Mouse (Mus musculus): ENCODE data around the gene Kdm2b. TPM values are rescaled to one million over a fixed set of nuclear protein-coding genes. Genes with fewer than 3 reads are reported as not detected.

Gene Kdm2b
- polyA plus RNA-seq, 1 experiment from 2014 or later, result 7.6 TPM

GRCm38 (mm10) chr5:122824450-122824849 is 165.2 kb downstream of the Kdm2b start:
- no peaks in the 10 kb centered on the region for H3K4me1 ChIP-seq (replicated peaks; ENCODE audit: control insufficient read depth, insufficient read depth, low read length)
- no peaks in the 10 kb centered on the region for H3K9me3 ChIP-seq (ENCODE audit: control insufficient read depth)
- no peak overlapping the region for H3K4me3 ChIP-seq (ENCODE audit: low read depth, low read length)
- no peak overlapping the region for H3K4me2 ChIP-seq (replicated peaks; ENCODE audit: low read depth)
- H3K27me3 ChIP-seq (replicated peaks; ENCODE audit: control insufficient read depth, insufficient read depth, low read length), result no peaks in the 10 kb centered on the region
- H3K9ac ChIP-seq (ENCODE audit: low read depth, low read length), result no peak overlapping the region
- no peak overlapping the region for H3K27ac ChIP-seq (ENCODE audit: low read depth, low read length)
- no peak for TF ChIP-seq CTCF (IDR thresholded peaks at IDR 0.05; ENCODE audit: low read depth)
- WGBS, result 68% methylated on average over 6 of the region's 6 CpGs
- 0 out of 2 replicates have a peak, but pooled peaks cover under 1% of the 10 kb centered on the region for H3K36me3 ChIP-seq (ENCODE audit: control insufficient read depth, insufficient read depth)
- ATAC-seq, result no peak

- TF ChIP-seq CTCF (IDR thresholded peaks at IDR 0.05; ENCODE audit: low read depth), result peak; percentile 39; the same call in 1 of the 2 replicates
- H3K9me3 ChIP-seq (ENCODE audit: control insufficient read depth), result no peaks in the 10 kb centered on the region
- H3K4me3 ChIP-seq (ENCODE audit: low read depth, low read length), result no peak overlapping the region
- H3K27me3 ChIP-seq (replicated peaks; ENCODE audit: control insufficient read depth, insufficient read depth, low read length), result no peaks in the 10 kb centered on the region
- H3K4me2 ChIP-seq (replicated peaks; ENCODE audit: low read depth), result no peak overlapping the region
- peaks cover 4% of the 10 kb centered on the region; the same call in 1 of the 2 replicates for H3K36me3 ChIP-seq (ENCODE audit: control insufficient read depth, insufficient read depth)
- no peak overlapping the region for H3K9ac ChIP-seq (ENCODE audit: low read depth, low read length)
- ATAC-seq, result no peak
- 78% methylated on average over 1 of the region's 1 CpGs for WGBS
- no peaks in the 10 kb centered on the region for H3K4me1 ChIP-seq (replicated peaks; ENCODE audit: control insufficient read depth, insufficient read depth, low read length)
- no peak overlapping the region for H3K27ac ChIP-seq (ENCODE audit: low read depth, low read length)
These were observed 165.6 kb downstream of the Kdm2b start for GRCm38 (mm10) chr5:122823976-122824375.

- H3K4me3 ChIP-seq (ENCODE audit: low read depth, low read length), result no peak overlapping the region
- no peak for TF ChIP-seq CTCF (IDR thresholded peaks at IDR 0.05; ENCODE audit: low read depth)
- no peaks in the 10 kb centered on the region for H3K27me3 ChIP-seq (replicated peaks; ENCODE audit: control insufficient read depth, insufficient read depth, low read length)
- H3K9ac ChIP-seq (ENCODE audit: low read depth, low read length), result no peak overlapping the region
- H3K4me2 ChIP-seq (replicated peaks; ENCODE audit: low read depth), result no peak overlapping the region
- no peak for ATAC-seq
- no peaks in the 10 kb centered on the region for H3K4me1 ChIP-seq (replicated peaks; ENCODE audit: control insufficient read depth, insufficient read depth, low read length)
- no peak overlapping the region for H3K27ac ChIP-seq (ENCODE audit: low read depth, low read length)
- WGBS, result 89% methylated on average over 4 of the region's 4 CpGs
- no peaks in the 10 kb centered on the region for H3K9me3 ChIP-seq (ENCODE audit: control insufficient read depth)
- H3K36me3 ChIP-seq (ENCODE audit: control insufficient read depth, insufficient read depth), result peaks cover 18% of the 10 kb centered on the region
These were observed 167.2 kb downstream of the Kdm2b start for GRCm38 (mm10) chr5:122822441-122822840.

GRCm38 (mm10) chr5:122821524-122821885 is 168.1 kb downstream of the Kdm2b start:
- Histone ChIP-seq H3K27me3 (replicated peaks; ENCODE audit: control insufficient read depth, insufficient read depth, low read length) (no peaks in the 10 kb centered on the region), H3K9me3 (ENCODE audit: control insufficient read depth) (no peaks in the 10 kb centered on the region), H3K4me3 (ENCODE audit: low read depth, low read length) (peak overlapping the region; percentile 82), H3K4me2 (replicated peaks; ENCODE audit: low read depth) (peak overlapping the region; percentile 74), H3K36me3 (ENCODE audit: control insufficient read depth, insufficient read depth) (peaks cover 27% of the 10 kb centered on the region), H3K9ac (ENCODE audit: low read depth, low read length) (peak overlapping the region; percentile 77), H3K4me1 (replicated peaks; ENCODE audit: control insufficient read depth, insufficient read depth, low read length) (no peaks in the 10 kb centered on the region), H3K27ac (ENCODE audit: low read depth, low read length) (peak overlapping the region; percentile 95)
- TF ChIP-seq CTCF (IDR thresholded peaks at IDR 0.05; ENCODE audit: low read depth), result no peak
- under 1% methylated on average over 10 of the region's 10 CpGs for WGBS
- peak; percentile 29 for ATAC-seq

- H3K9ac ChIP-seq (ENCODE audit: low read depth, low read length), result peak within 1 kb of the TSS; percentile 77
- TF ChIP-seq CTCF (IDR thresholded peaks at IDR 0.05; ENCODE audit: low read depth), result peak; percentile 4; the same call in 1 of the 2 replicates
- peak; percentile 99 for ATAC-seq
- no peaks in the 10 kb centered on the region for H3K4me1 ChIP-seq (replicated peaks; ENCODE audit: control insufficient read depth, insufficient read depth, low read length)
- peak within 1 kb of the TSS; percentile 95 for H3K27ac ChIP-seq (ENCODE audit: low read depth, low read length)
- no peaks in the 10 kb centered on the region for H3K9me3 ChIP-seq (ENCODE audit: control insufficient read depth)
- peaks cover 32% of the 10 kb centered on the region for H3K36me3 ChIP-seq (ENCODE audit: control insufficient read depth, insufficient read depth)
- H3K4me3 ChIP-seq (ENCODE audit: low read depth, low read length), result peak within 1 kb of the TSS; percentile 82
- H3K4me2 ChIP-seq (replicated peaks; ENCODE audit: low read depth), result peak within 1 kb of the TSS; percentile 74
- under 1% methylated on average over 55 of the region's 55 CpGs for WGBS
- H3K27me3 ChIP-seq (replicated peaks; ENCODE audit: control insufficient read depth, insufficient read depth, low read length), result no peaks in the 10 kb centered on the region
These were observed 168.7 kb downstream of the Kdm2b start, which contains the start of gene Anapc5 for GRCm38 (mm10) chr5:122820777-122821523. Gene Anapc5 (minus strand): TSS chr5:122821339.

Other genes starting within 250 kb of the Kdm2b start
- gene Camkk2, start 210.4 kb downstream of the Kdm2b start, polyA plus RNA-seq (2015; fragmentation: Nextera tagmentation; extraction: Ambion mirVana), result 11.0 and 13.4 TPM in 2 replicates
- gene Anapc5, start 168.5 kb downstream of the Kdm2b start, polyA plus RNA-seq (2015; fragmentation: Nextera tagmentation; extraction: Ambion mirVana), result 134 and 145 TPM in 2 replicates
- gene Rnf34, start 139.8 kb downstream of the Kdm2b start, polyA plus RNA-seq (2015; fragmentation: Nextera tagmentation; extraction: Ambion mirVana), result 18.3 and 21.0 TPM in 2 replicates
- gene Orai1, start 25.3 kb upstream of the Kdm2b start, polyA plus RNA-seq (2015; fragmentation: Nextera tagmentation; extraction: Ambion mirVana), result 36.8 and 42.5 TPM in 2 replicates
- gene Morn3, start 57.2 kb upstream of the Kdm2b start, polyA plus RNA-seq (2015; fragmentation: Nextera tagmentation; extraction: Ambion mirVana), result 0.43 TPM in 1 of 2 replicates, not detected in the other
- gene Tmem120b, start 78.6 kb upstream of the Kdm2b start, polyA plus RNA-seq (2015; fragmentation: Nextera tagmentation; extraction: Ambion mirVana), result 3.2 and 4.2 TPM in 2 replicates
- 17.0 TPM in 2 replicates for gene Rhof, start 142.9 kb upstream of the Kdm2b start, polyA plus RNA-seq (2015; fragmentation: Nextera tagmentation; extraction: Ambion mirVana)
- gene Setd1b, start 152.4 kb upstream of the Kdm2b start, polyA plus RNA-seq (2015; fragmentation: Nextera tagmentation; extraction: Ambion mirVana), result 5.4 and 6.7 TPM in 2 replicates
- 50.9 and 57.5 TPM in 2 replicates for gene Psmd9, start 179.6 kb upstream of the Kdm2b start, polyA plus RNA-seq (2015; fragmentation: Nextera tagmentation; extraction: Ambion mirVana)
- 3.9 and 4.7 TPM in 2 replicates for gene Hpd, start 192.9 kb upstream of the Kdm2b start, polyA plus RNA-seq (2015; fragmentation: Nextera tagmentation; extraction: Ambion mirVana)

Measured in intestine, postnatal 0 days (tissue).